Mouse (Mus musculus): ENCODE data around the gene Elmod3. TPM values are rescaled to one million over a fixed set of nuclear protein-coding genes. Genes with fewer than 3 reads are reported as not detected.
A peak's percentile ranks its signal among the peaks of the same experiment; 100 is the strongest.

Gene Elmod3
- polyA plus RNA-seq, 1 experiment from 2014 or later: 12.9 TPM

- Histone ChIP-seq H3K4me1 (0 out of 2 replicates have a peak, but pooled peaks cover 2% of the 10 kb centered on the region), H3K36me3 (peaks cover 51% of the 10 kb centered on the region), H3K27ac (no peak overlapping the region), H3K27me3 (ENCODE audit: insufficient read depth, poor library complexity, severe bottlenecking) (no peaks in the 10 kb centered on the region), H3K9me3 (no peaks in the 10 kb centered on the region), H3K4me3 (no peak overlapping the region)
- no peak for DNase-seq (ENCODE audit: low spot score)
- 84% methylated on average over 7 of the region's 7 CpGs for WGBS
Measured at GRCm38 (mm10) chr6:72626391-72626790, 28.2 kb upstream of the Elmod3 start.

GRCm38 (mm10) chr6:72623661-72624402, 25.6 kb upstream of the Elmod3 start:
- WGBS: 86% methylated on average over 8 of the region's 8 CpGs
- Histone ChIP-seq H3K27ac (no peak overlapping the region), H3K27me3 (ENCODE audit: insufficient read depth, poor library complexity, severe bottlenecking) (no peaks in the 10 kb centered on the region), H3K4me1 (0 out of 2 replicates have a peak, but pooled peaks cover 7% of the 10 kb centered on the region), H3K36me3 (peaks cover 28% of the 10 kb centered on the region), H3K4me3 (no peak overlapping the region), H3K9me3 (no peaks in the 10 kb centered on the region)
- no peak for DNase-seq (ENCODE audit: low spot score)

GRCm38 (mm10) chr6:72622917-72623316, 24.7 kb upstream of the Elmod3 start:
- Histone ChIP-seq H3K9me3 (no peaks in the 10 kb centered on the region), H3K36me3 (peaks cover 22% of the 10 kb centered on the region), H3K4me3 (no peak overlapping the region), H3K27ac (no peak overlapping the region), H3K4me1 (0 out of 2 replicates have a peak, but pooled peaks cover 7% of the 10 kb centered on the region), H3K27me3 (ENCODE audit: insufficient read depth, poor library complexity, severe bottlenecking) (no peaks in the 10 kb centered on the region)
- no peak for DNase-seq (ENCODE audit: low spot score)
- WGBS: 40% methylated on average over 3 of the region's 3 CpGs

- 0 out of 2 replicates have a peak, but pooled peaks cover 4% of the 10 kb centered on the region for H3K36me3 ChIP-seq
- H3K27ac ChIP-seq: no peak overlapping the region
- H3K9me3 ChIP-seq: no peaks in the 10 kb centered on the region
- H3K27me3 ChIP-seq (ENCODE audit: insufficient read depth, poor library complexity, severe bottlenecking): no peaks in the 10 kb centered on the region
- peaks cover 12% of the 10 kb centered on the region for H3K4me1 ChIP-seq
- WGBS: 49% methylated on average over 5 of the region's 5 CpGs
- no peak for DNase-seq (ENCODE audit: low spot score)
- H3K4me3 ChIP-seq: no peak overlapping the region
Measured at GRCm38 (mm10) chr6:72620920-72621319, 22.7 kb upstream of the Elmod3 start.

- WGBS: 39% methylated on average over 12 of the region's 12 CpGs
- Histone ChIP-seq H3K4me1 (peaks cover 21% of the 10 kb centered on the region), H3K27ac (peak overlapping the region; percentile 42; the same call in 1 of the 2 replicates), H3K27me3 (ENCODE audit: insufficient read depth, poor library complexity, severe bottlenecking) (no peaks in the 10 kb centered on the region), H3K36me3 (no peaks in the 10 kb centered on the region), H3K4me3 (no peak overlapping the region), H3K9me3 (no peaks in the 10 kb centered on the region)
- no peak for DNase-seq (ENCODE audit: low spot score)
Measured at GRCm38 (mm10) chr6:72619734-72620532, 21.7 kb upstream of the Elmod3 start.

GRCm38 (mm10) chr6:72616643-72617288, 18.6 kb upstream of the Elmod3 start, which contains the start of gene Tgoln1:
Gene Tgoln1, minus strand, starts transcription at chr6:72617000.
- no peaks in the 10 kb centered on the region for H3K9me3 ChIP-seq
- WGBS: under 1% methylated on average over 41 of the region's 41 CpGs
- peak; percentile 96 for DNase-seq (ENCODE audit: low spot score)

GRCm38 (mm10) chr6:72615561-72616375, 17.6 kb upstream of the Elmod3 start:
- Histone ChIP-seq H3K4me1 (peaks cover 30% of the 10 kb centered on the region), H3K9me3 (no peaks in the 10 kb centered on the region), H3K27ac (peak overlapping the region; percentile 92), H3K4me3 (peak overlapping the region; percentile 86), H3K27me3 (ENCODE audit: insufficient read depth, poor library complexity, severe bottlenecking) (no peaks in the 10 kb centered on the region), H3K36me3 (peaks cover 31% of the 10 kb centered on the region)
- WGBS: 22% methylated on average over 25 of the region's 25 CpGs
- DNase-seq (ENCODE audit: low spot score): no peak

More at GRCm38 (mm10) chr6:72616643-72617288, 18.6 kb upstream of the Elmod3 start, which contains the start of gene Tgoln1:
- Histone ChIP-seq H3K4me1 (peaks cover 30% of the 10 kb centered on the region), H3K27me3 (ENCODE audit: insufficient read depth, poor library complexity, severe bottlenecking) (no peaks in the 10 kb centered on the region), H3K36me3 (peaks cover 21% of the 10 kb centered on the region), H3K27ac (peak within 1 kb of the TSS; percentile 92), H3K4me3 (peak within 1 kb of the TSS; percentile 86)

GRCm38 (mm10) chr6:72615151-72615550, 16.9 kb upstream of the Elmod3 start:
- H3K4me3 ChIP-seq: peak overlapping the region; percentile 86
- DNase-seq (ENCODE audit: low spot score): no peak
- WGBS: 59% methylated on average over 2 of the region's 2 CpGs
- no peaks in the 10 kb centered on the region for H3K9me3 ChIP-seq
- peaks cover 36% of the 10 kb centered on the region for H3K36me3 ChIP-seq
- H3K27me3 ChIP-seq (ENCODE audit: insufficient read depth, poor library complexity, severe bottlenecking): no peaks in the 10 kb centered on the region
- H3K27ac ChIP-seq: no peak overlapping the region
- H3K4me1 ChIP-seq: peaks cover 28% of the 10 kb centered on the region

- no peaks in the 10 kb centered on the region for H3K9me3 ChIP-seq
- H3K4me3 ChIP-seq: no peak overlapping the region
- no peaks in the 10 kb centered on the region for H3K27me3 ChIP-seq (ENCODE audit: insufficient read depth, poor library complexity, severe bottlenecking)
- H3K27ac ChIP-seq: no peak overlapping the region
- peaks cover 12% of the 10 kb centered on the region for H3K4me1 ChIP-seq
- peaks cover 72% of the 10 kb centered on the region for H3K36me3 ChIP-seq
- 71% methylated on average over 4 of the region's 4 CpGs for WGBS
- DNase-seq (ENCODE audit: low spot score): no peak
Measured at GRCm38 (mm10) chr6:72610261-72610660, 12.0 kb upstream of the Elmod3 start.

- Histone ChIP-seq H3K4me1 (no peaks in the 10 kb centered on the region), H3K27ac (no peak overlapping the region), H3K27me3 (ENCODE audit: insufficient read depth, poor library complexity, severe bottlenecking) (no peaks in the 10 kb centered on the region), H3K9me3 (no peaks in the 10 kb centered on the region), H3K36me3 (peaks cover 76% of the 10 kb centered on the region), H3K4me3 (no peak overlapping the region)
- 91% methylated on average over 4 of the region's 4 CpGs for WGBS
- DNase-seq (ENCODE audit: low spot score): no peak
Measured at GRCm38 (mm10) chr6:72608662-72609184, 10.5 kb upstream of the Elmod3 start.

- Histone ChIP-seq H3K4me1 (no peaks in the 10 kb centered on the region), H3K27ac (no peak overlapping the region), H3K36me3 (peaks cover 69% of the 10 kb centered on the region), H3K27me3 (ENCODE audit: insufficient read depth, poor library complexity, severe bottlenecking) (no peaks in the 10 kb centered on the region), H3K9me3 (no peaks in the 10 kb centered on the region), H3K4me3 (no peak overlapping the region)
- 86% methylated on average over 5 of the region's 5 CpGs for WGBS
- DNase-seq (ENCODE audit: low spot score): no peak
Measured at GRCm38 (mm10) chr6:72607676-72608075, 9.5 kb upstream of the Elmod3 start.

GRCm38 (mm10) chr6:72607060-72607459, 8.8 kb upstream of the Elmod3 start:
- H3K4me3 ChIP-seq: no peak overlapping the region
- H3K27me3 ChIP-seq (ENCODE audit: insufficient read depth, poor library complexity, severe bottlenecking): no peaks in the 10 kb centered on the region
- H3K27ac ChIP-seq: no peak overlapping the region
- peaks cover 66% of the 10 kb centered on the region for H3K36me3 ChIP-seq
- WGBS: 89% methylated on average over 4 of the region's 4 CpGs
- no peak for DNase-seq (ENCODE audit: low spot score)
- no peaks in the 10 kb centered on the region for H3K9me3 ChIP-seq
- no peaks in the 10 kb centered on the region for H3K4me1 ChIP-seq

Data from heart, embryonic 10.5 days (tissue).